Mouse (Mus musculus) kidney, postnatal 25 days (tissue): ENCODE results near the gene Skap2.

Experiments
- DNase-seq, 2 experiments: peaks; one replicate each; pipeline ENCODE4 v3.0.0; 2021; ENCODE audit warnings: mixed read lengths in 2 of 2

Gene Skap2

DNA sequence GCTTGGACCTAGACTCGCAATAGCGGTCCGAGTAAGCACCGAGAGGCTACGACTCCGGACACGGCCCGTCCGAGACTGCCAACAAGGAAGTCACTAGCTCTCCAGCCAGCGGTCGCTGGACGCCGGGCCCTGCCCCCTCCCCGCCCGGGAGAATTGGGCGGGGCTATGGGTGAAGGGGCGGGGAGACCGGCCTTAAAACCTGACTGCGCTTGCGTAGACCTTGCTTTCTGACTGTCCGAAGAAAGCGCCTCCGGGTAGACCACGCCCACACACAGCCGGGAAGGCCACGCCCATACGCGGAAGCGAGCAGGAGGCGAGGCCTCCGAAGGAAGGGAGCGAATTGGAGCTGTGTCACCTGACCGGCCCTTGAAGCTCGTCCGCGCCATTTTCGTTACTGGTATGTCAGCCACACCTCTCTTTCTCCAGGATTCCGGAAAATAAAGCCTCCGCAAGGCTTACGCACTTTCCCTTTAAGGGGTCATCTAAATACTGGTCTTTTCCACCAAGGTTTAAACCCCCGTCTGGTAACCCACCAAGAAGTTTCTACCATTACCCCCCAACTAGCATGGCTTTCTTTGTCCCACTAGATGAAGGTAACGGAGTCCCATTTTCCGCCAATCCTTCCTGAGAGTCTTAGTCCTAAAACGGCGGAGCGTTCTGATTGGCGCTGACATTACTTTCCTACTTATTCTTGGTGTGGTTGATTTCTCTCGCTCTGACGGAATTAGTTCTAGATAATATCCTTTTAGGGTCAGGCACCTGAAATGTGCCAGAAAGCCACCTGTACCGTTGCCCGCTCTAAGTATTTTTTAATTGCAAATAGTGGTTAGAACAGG lies at the start of gene Skap2:
Gene Skap2 (minus strand): TSS at position 141 of the 836 bp plus-strand sequence.
- peak; percentile 99 to 100 for DNase-seq

DNA sequence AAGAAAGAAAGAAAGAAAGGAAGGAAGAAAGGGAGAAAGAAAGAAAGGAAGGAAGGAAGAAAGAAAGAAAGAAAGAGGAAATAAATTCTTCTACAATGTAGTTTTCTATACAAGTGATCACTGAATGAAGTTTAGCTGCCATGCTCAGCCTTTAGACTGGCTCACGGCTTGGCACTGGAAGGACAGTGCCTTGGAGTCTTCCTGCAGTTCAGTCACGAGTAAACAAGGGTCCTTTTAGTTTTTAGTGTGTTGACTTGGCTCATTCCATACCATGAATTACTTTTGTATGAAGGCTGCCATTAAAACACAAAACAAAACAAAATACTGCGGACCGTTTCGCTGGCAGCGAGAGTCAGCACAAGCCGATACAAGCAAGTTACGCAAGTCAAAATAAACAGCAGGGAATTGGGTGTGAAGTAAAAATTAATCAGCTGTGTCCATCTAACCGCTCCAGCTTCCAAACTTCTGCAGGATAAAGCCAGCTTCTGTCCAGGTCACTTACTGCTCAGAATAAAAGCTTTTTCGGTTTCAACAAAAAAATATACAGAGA lies 46.6 kb upstream of the Skap2 start:
- DNase-seq: no peak

DNA sequence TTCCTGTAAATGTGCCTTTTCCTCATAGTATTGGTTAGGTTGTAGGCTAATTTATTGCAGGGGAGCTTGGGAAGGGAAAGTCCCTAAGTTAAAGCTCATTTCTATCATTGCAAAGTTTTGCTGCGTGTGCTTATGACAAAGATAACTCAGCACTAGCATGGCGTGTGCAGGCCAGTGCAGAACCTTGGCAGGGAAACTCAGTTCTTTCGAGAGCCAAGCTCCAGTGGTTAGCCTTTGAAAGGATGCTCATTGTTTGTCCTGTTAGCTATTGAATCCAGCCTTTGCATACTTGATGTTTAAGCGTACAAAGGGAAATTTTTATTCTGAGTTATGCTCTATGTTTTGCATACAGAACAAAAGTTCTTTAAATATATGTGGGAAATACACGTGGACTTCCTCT lies 45.8 kb upstream of the Skap2 start:
- no peak for DNase-seq

DNA sequence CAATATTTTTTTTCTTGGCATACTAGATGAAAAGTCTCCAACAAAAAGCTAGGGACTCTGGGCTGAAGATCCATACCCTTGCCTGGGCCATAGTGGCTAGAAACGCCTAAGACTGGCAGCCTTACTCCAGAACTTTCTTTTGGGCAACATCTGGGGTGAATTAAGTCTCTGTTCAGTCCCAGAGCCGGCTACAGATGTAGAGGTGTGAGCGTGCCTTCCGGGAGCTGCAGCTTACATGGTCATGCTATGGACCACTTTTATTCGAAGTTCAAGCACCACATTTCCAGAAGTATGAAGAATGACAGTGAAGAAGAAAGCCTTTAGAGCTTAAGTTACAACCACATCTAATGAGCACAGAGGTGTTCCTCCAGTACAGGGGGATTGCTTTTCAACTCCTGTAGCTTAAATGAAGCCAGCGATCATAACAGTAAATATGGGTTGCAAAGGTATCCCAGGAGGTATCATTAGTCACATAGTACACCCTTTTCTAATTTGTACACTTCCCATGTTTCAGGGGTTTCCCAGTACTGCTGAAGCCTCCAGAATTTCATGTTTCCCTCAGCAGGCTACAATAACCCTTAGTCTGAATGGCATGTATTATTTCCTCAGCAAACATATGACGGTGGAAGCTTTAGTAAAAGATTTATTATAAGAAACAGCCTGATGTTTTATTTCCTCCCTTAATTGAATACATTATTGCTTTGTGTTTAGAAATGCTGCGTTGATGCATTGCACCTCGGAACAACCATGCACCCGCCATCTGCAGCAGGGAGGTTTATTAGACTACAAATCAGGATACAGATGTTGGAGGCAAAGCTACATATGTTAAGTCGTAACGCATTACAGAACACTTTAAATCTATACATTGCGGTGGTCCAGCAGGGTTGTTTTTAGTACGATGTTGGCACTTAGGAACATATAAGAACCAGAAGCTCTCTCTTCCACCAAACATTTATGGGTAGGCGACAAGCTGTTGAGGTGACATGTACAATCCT lies 41.5 kb upstream of the Skap2 start:
- DNase-seq: no peak

DNA sequence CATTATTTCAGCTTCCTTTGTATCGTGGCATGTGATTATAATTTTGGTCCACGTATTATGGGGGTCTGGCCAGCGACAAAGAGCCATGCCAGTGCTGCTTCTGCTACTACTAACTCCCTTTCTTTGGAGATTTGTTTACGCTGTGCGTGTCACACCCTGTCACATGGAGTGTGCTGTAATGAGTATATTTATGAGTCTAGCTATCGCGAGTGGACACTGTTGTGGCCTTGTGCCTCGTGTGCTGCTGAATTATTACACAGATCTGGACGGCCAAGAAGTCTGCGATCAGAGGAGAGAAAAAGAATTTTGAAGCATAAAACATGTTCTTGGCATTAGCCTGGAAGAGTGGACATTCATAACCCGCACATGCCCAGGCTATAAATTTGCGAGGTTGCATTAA lies 37.7 kb upstream of the Skap2 start:
- DNase-seq: no peak

DNA sequence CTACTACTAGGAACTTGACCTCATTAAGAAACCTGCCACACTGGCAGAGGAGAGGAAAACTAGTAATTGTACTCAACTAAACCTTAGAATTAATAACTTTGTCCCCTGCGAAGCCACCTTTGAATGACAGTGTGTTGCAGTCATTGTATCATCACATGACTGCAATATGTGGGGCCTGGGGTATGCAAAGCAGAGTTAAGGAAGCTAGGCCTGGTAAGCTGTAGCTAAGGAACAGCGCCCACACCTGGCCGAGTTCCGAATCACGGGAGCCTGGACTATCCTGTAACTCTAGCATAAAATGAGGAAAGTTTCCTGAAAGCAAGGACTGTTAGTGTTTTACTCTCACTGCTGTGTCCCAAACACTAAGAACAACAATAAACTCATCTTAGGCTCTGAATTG lies 33.2 kb upstream of the Skap2 start:
- DNase-seq: peak; percentile 42 to 45

DNA sequence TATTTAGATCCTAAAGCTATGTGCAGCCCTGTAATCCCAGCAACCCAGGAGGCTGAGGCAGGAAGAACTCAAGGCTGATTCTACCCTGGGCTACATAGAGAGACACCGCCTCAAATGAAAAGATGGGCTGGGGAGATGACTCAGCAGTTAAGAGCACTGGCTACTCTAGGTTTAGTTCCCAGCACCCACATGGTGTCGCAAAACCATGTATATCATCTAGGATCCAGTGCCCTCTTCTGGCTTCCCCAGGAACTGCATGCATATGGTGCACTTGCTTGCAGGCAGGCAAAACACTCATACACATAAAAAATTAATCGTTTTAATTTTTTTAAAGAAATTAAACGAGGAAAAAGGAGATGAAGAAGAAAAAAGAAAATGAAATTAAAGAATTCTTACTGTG lies 23.7 kb upstream of the Skap2 start:
- peak in 1 of 2 experiments; percentile 49 for DNase-seq

DNA sequence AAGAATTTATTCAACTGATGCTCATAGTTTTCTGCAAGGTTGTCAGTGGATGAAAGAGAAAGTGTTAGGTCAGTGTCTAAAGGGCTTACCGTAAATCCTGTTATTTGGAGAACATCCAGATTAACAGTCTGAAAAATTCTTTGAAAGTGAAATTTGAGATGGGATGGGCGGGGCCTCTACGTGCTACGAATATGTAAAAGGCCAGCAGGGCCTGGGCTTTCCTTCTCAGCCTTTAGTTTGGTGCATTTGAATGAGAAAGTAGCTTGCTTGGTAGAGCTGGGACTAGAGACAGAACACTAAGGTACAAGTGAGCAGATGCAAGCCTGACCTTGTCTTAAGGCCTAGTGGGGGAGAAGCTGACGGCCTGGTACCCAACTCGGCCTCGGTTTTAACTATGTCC lies 18.8 kb upstream of the Skap2 start:
- DNase-seq: no peak

DNA sequence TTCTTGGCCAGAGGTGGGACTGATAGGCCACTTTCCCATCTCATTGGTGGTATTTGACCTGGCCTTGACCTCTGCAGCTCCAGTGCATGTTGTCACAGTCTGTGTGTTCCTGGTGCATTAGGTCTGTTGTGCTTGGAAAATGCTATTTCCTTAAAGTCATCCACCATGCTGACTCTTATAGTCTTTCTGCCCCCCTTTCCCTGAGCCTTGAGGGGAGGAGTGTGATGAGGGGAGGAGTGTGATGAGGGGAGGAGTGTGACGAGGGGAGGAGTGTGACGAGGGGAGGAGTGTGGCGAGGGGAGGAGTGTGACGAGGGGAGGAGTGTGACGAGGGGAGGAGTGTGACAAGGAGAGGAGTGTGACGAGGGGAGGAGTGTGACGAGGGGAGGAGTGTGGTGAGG lies 15.8 kb upstream of the Skap2 start:
- no peak for DNase-seq

DNA sequence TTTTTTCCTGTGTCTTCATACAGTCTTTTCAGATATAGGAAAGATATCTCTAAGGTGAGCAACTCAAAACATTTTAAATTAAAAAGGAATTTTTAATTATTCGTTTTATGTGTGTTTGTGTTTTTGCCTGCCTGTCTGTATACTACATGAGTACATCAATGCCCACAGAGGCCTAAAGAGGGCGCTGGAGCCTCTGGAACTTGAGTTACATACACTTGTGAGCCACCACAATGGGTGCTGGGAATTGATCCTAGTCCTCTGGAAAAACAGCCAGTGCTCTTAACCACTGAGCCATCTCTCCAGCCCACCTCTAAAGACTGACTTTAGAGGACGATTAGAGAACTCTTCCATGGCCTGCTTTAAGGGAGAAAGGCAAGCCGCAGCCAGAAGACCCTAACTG lies 14.8 kb upstream of the Skap2 start:
- DNase-seq: no peak

DNA sequence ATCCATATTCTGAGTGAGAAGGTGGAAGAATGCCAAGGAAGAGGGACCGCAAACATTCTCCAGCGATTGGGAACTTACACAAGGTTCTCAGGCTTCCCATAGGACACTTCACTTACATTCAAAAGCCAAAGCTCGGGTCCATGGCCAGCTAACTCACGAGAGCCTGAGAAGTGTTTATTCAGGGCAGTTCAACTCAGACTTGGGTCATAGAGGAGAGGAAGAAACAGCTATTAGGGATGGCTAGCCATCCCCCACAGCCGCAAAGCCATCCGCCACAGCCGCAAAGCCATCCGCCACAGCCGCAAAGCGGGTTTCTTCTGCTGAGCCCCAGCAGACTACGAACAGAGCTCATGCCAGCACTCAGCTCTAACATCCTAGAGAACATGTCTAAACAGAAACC lies 13.9 kb upstream of the Skap2 start:
- DNase-seq: no peak

DNA sequence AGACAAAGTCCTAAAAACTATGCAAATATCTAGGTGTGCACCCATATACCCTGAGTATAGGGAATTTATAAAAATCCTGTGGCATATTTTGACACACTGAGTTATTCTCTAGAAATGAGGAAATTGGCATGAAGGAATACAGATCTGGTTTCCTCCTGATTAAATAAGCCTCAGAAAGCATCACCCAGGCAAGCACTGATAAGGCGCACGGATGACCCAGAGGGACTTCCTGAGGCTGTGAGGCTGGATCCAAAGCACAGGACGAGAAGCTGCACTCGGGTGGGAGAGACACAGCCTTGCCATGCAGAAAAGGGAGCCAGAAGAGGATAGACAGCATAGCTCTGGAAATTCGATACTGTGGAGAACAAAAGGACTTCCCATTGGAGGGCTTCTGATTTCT lies 12.4 kb upstream of the Skap2 start:
- no peak for DNase-seq

DNA sequence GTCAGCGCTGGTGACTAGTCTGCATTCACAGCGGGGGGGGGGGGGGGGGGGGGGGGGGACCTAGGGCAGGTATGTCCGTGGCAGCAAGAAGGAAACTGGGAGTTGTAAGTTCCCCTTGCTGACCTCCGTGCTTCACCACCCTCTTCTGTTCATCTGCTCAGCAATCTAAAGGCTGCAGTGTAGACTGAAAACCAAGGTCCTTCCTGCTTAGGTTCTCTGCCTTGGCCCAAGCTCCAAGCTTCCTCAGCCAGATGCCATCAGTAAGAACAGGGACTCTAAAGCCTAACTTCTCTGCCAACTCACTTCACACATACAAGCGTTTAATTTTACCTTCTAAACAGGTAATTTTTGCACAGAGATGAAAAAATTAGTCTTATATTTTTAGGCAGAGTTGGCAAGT lies 10.0 kb upstream of the Skap2 start:
- no peak for DNase-seq

DNA sequence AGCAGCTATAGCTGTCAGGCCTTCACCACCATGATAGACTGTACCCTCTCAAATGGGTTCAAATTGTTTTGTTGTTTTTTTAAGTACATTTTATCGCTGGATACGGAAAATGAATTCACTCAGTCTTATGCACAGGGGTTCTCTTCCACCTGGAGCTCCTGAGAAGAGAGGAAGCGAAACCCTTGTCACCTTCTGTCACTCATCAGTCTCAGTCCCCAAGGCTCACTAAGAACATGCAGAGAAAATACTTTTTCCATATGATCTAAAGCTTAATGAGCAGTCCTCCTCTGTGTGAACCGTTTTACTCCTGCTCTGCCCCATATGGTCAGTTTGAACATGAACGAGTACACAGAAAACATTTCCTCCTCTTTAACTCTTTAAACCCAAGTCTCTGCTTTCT lies 7.9 kb upstream of the Skap2 start:
- no peak for DNase-seq

DNA sequence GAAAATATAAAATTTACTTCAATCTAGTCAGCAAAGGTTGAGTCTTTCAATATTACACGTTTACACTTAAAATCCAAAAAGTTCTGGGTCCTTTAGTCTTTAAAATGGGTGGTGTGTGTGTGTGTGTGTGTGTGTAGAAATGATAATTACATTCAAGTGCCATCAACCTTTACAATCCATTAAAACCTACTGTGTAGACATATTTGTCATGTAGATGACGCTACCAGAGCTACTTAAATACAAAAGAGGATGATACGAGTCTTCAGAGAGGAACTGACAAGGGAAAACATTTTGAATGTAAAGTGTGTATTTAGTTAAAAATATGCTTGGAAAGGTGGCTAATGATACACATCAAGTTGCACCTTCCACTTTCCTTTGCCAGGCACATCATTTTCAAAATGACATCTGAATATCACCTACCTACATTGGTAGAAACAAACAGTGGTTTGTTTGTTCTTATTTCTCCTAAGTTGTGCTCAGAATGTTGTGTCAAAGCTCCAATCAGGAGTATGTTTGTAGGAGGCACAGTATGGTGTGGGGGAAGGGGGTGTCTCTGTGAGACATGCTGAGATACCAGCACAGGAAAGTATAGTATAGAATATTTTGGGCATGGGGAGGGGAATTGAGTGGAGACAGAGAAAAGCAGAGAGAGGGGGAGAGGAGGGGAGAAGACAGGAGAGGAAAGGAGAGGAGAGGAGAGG lies 1.0 kb upstream of the Skap2 start:
- DNase-seq: no peak

DNA sequence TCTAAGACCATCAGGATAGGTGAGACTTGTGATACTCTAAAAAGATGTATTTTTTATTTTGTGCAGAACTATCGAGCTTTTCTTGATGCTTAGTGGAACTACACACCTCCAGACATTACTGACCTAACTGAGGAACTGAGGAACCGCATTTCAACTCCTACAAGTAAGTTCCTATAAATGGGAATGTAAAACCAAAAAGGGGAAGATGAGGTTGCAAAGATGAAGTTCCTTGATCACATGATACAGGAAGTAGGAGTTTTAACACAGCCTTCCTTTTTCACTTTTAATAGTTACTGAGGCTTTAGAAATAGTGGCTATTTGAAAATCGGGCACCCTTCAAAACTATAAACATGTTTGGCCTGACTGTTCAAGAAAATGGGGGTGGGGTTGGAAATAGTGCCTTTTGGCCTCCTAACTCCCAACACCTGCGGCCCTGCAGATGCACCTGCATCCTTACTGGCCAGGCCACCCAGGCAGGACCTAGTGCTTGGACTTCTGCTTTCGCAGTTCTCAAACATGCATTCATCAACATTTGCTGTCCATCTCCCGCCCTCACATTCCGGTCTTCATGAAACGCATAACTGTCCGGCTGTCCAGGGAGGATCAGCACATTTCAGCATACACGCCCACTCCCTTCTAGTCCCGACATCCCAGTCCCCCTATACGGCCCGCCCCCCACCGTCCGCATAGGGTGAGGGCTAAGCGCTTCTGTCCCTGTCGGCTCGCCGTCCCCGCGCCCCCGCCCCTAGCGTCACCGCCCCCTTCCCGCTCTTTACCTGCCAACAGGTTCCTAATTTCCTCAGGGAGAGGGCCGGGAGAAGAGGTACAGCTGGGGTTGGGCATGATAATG lies 565 bp downstream of the Skap2 start:
- no peak for DNase-seq

DNA sequence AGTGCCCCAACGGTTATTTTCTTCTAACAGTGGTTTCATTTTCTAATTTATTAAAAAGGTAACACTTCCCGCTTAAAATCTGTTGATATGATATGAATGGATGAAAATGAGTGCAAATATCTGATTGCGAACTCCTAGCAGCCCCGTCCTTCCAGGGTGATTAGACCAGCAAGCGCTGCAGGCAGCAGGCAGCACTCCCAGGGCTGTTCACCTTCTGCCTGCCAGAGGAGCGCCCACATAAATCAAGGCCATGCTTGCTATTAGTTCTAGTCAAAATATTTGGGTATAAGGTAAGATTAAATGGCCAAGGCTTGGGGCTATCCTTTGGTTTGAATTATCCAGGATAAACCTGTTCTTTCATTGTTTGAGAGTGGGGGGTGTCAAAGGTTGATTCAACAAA lies 3.0 kb downstream of the Skap2 start:
- DNase-seq: no peak

DNA sequence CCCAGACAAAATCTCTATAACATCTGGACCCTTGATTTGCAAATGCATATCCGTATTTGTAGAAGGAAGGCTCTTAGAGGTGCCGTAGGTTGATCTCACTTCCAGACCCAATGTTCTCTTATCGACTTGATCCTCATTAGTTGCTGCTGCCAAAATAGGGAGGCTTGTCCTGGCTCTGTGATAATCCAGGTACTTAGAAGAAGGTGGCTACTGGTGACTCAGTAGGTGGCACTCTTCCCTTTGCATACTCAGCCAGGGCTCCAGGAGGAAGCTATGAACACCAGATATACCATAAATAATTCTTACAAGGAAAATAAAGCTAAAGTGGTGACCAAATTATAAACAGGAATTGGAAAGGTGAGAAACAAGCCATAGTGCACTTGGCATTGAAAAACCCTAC lies 3.6 kb downstream of the Skap2 start:
- peak; percentile 29 to 52 for DNase-seq

DNA sequence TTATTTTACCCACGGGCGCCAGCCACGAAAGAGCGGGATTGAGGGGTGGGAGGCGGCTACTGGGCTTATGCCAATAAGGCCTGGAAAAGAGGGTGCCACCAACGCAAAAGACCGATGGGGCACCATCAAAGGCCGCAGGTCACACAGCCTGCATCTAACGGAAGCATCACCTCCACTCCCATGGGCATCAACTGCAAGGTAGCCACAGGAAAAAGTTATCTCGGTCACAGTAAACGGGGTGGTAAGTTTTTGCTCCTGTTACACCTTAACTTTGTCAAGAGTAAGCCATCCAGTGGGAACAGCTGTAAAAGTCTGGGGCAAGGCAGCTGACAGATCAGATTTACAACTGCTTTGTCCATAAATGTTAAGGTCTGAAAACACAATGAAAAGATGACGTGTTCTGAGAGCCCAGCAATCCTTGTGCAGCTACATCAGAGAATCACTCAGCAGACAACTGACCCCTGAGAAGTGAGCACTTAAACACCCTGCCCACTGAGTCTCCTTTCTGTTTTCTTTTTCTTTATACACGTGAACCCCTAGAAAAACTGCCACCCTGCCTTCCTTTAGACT lies 5.6 kb downstream of the Skap2 start:
- DNase-seq: no peak

DNA sequence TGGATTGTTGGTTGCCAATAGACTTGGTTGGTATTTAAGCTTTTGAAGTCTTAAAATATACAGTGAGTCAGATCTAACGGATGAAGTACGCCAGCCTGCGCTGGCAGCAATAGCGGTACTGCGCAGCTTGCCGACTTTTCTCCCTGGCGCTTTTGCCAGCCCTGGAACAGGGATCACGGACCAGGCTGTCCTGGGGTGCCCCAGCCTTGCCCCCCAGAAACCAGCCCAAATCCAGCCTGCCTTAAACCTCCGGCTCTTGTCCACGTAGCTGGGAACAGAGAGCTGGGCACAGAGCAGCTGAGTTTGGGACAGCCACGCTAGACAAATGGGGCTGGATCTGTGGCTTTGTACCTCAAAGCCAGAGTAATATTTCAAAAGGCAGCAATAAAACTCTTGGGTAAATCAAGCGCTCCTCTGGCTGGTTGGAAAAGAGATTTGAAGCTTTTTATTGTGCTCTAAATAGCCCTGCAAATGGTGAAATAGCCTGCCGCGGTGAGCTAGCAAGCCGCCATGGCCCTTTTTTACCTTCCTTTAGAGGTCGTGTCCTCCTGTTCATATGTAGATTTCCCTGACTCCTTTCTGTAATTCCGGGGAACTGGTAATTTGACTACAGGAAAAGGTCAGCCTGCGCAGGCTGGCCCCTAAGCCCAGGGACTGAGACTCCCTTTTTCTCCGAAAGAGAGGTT lies 6.2 kb downstream of the Skap2 start:
- no peak for DNase-seq

DNA sequence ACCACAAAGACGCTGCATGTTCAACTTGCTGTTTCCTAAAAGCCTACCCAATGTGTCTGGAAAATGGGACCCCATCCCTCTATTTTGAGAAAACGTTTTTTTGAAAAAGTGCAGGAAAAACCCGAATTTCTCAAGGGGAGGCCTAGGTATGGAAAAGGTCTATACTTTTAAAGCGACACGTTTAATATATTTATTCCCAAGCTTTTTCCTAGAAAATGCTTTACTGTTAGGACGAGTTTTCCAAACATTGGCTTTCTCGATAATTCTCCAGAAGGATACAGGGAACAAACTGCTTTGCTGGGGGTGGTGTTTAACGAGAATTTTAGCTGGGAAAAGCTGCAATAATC lies 6.8 kb downstream of the Skap2 start:
- no peak for DNase-seq
